Mouse (Mus musculus) myocyte (in vitro differentiated cells): ENCODE data around the gene Ccdc181. TPM values are rescaled to one million over a fixed set of nuclear protein-coding genes. Genes with fewer than 3 reads are reported as not detected.

ENCODE experiments used
- H3K27me3 ChIP-seq: one replicate; pipeline ENCODE4 v1.6.1; 2011; ENCODE audit not compliant: control insufficient read depth, insufficient read depth, insufficient read length
- H3K36me3 ChIP-seq: one replicate; pipeline ENCODE4 v1.6.1; 2011; ENCODE audit not compliant: control insufficient read depth, insufficient read depth
- H3K4me2 ChIP-seq: one replicate; pipeline ENCODE4 v1.6.1; 2011; ENCODE audit warnings: low read depth, control low read depth
- H3K4me3 ChIP-seq: one replicate; pipeline ENCODE4 v1.5.1; 2011; ENCODE audit warnings: mild to moderate bottlenecking, control low read depth, moderate library complexity
- H3K79me2 ChIP-seq: one replicate; pipeline ENCODE4 v1.6.1; 2011; ENCODE audit not compliant: control insufficient read depth, insufficient read depth
- H3ac ChIP-seq: one replicate; pipeline ENCODE4 v1.6.1; 2011; ENCODE audit not compliant: control insufficient read depth, insufficient read length
- CEBPB ChIP-seq: IDR thresholded peaks from 2 replicates; pipeline ENCODE4 v1.6.1; 2011; ENCODE audit warnings: mild to moderate bottlenecking, moderate library complexity; ENCODE audit not compliant: poor library complexity, insufficient read depth, severe bottlenecking
- E2F4 ChIP-seq: IDR thresholded peaks from one replicate; pipeline ENCODE4 v1.6.1; 2011; ENCODE audit warnings: mild to moderate bottlenecking, control low read depth, moderate library complexity; ENCODE audit not compliant: insufficient read depth
- MAX ChIP-seq: IDR thresholded peaks from one replicate; pipeline ENCODE4 v1.6.1; 2011; ENCODE audit warnings: low read depth, mild to moderate bottlenecking, control low read depth
- MYOD1 ChIP-seq, 3 experiments: IDR thresholded peaks; one replicate each; pipeline ENCODE4 v1.6.1; 2011; ENCODE audit warnings: control low read depth in 2 of 3, low read depth in 2 of 3, mild to moderate bottlenecking in 2 of 3, moderate library complexity in 1 of 3; ENCODE audit not compliant: insufficient read length in 2 of 3, control insufficient read depth in 1 of 3
- MYOG ChIP-seq, 3 experiments: IDR thresholded peaks; one replicate each; pipeline ENCODE4 v1.6.1; 2011; ENCODE audit warnings: control low read depth in 2 of 3, low read depth in 2 of 3, mild to moderate bottlenecking in 2 of 3; ENCODE audit not compliant: insufficient read length in 2 of 3, control insufficient read depth in 1 of 3, insufficient read depth in 1 of 3
- POLR2A ChIP-seq: IDR thresholded peaks from one replicate; pipeline ENCODE4 v1.6.1; 2011; ENCODE audit warnings: low read depth, mild to moderate bottlenecking, control low read depth, moderate library complexity; ENCODE audit not compliant: insufficient read length
- POLR2AphosphoS2 ChIP-seq: IDR thresholded peaks from one replicate; pipeline ENCODE4 v1.6.1; 2011; ENCODE audit warnings: low read depth, control low read depth; ENCODE audit not compliant: insufficient read length
- REST ChIP-seq: IDR thresholded peaks from one replicate; pipeline ENCODE4 v1.6.1; 2011; ENCODE audit warnings: mild to moderate bottlenecking, control low read depth, moderate library complexity; ENCODE audit not compliant: insufficient read depth, insufficient read length
- SRF ChIP-seq: IDR thresholded peaks from one replicate; pipeline ENCODE4 v1.6.1; 2011; ENCODE audit warnings: low read depth; ENCODE audit not compliant: control insufficient read depth, insufficient read length
- TCF12 ChIP-seq: IDR thresholded peaks from one replicate; pipeline ENCODE4 v1.6.1; 2011; ENCODE audit warnings: mild to moderate bottlenecking, control low read depth; ENCODE audit not compliant: poor library complexity, insufficient read depth, severe bottlenecking
- TCF3 ChIP-seq: IDR thresholded peaks from one replicate; pipeline ENCODE4 v1.6.1; 2011; ENCODE audit warnings: low read depth, control low read depth; ENCODE audit not compliant: insufficient read length
- USF1 ChIP-seq: IDR thresholded peaks from one replicate; pipeline ENCODE4 v1.6.1; 2011; ENCODE audit warnings: low read depth, mild to moderate bottlenecking, control low read depth, moderate library complexity
- polyA plus RNA-seq: library from polyadenylated mRNA; unstranded; fragments of >200 nt; fragmentation: generic; extraction: Trizol; gene quantifications from one replicate; pipeline ENCODE4 v1.2.1, GENCODE M21; 2012; ENCODE audit warnings: missing spikeins

The Ccdc181 gene
- polyA plus RNA-seq, 1 experiment, result 4.1 TPM

- Histone ChIP-seq H3ac (no peak overlapping the region), H3K79me2 (no peaks in the 10 kb centered on the region), H3K4me3 (no peak overlapping the region), H3K27me3 (no peaks in the 10 kb centered on the region), H3K36me3 (no peaks in the 10 kb centered on the region), H3K4me2 (no peak overlapping the region)
- TF ChIP-seq MAX, result no peak
- TF ChIP-seq POLR2A, result no peak
Measured at GRCm38 (mm10) chr1:164324221-164324620, 48.8 kb downstream of the Ccdc181 start.

GRCm38 (mm10) chr1:164324878-164325277 lies 49.5 kb downstream of the Ccdc181 start:
- no peak overlapping the region for H3ac ChIP-seq
- no peak overlapping the region for H3K4me3 ChIP-seq
- H3K79me2 ChIP-seq, result no peaks in the 10 kb centered on the region
- H3K36me3 ChIP-seq, result no peaks in the 10 kb centered on the region
- H3K27me3 ChIP-seq, result no peaks in the 10 kb centered on the region
- H3K4me2 ChIP-seq, result no peak overlapping the region
- no peak for TF ChIP-seq MYOD1 (IDR thresholded peaks at IDR 0.05; ENCODE audit: control insufficient read depth in 1 of 3, insufficient read length in 2 of 3, low read depth in 2 of 3)

- no peak for TF ChIP-seq SRF
- TF ChIP-seq CEBPB, result no peak
- TF ChIP-seq POLR2A, result no peak
- Histone ChIP-seq H3K79me2 (no peaks in the 10 kb centered on the region), H3ac (no peak overlapping the region), H3K4me3 (no peak overlapping the region), H3K27me3 (no peaks in the 10 kb centered on the region), H3K4me2 (no peak overlapping the region), H3K36me3 (no peaks in the 10 kb centered on the region)
Measured at GRCm38 (mm10) chr1:164326600-164327155, 51.3 kb downstream of the Ccdc181 start.

- Histone ChIP-seq H3ac (no peak overlapping the region), H3K4me2 (no peak overlapping the region), H3K4me3 (no peak overlapping the region), H3K27me3 (no peaks in the 10 kb centered on the region), H3K79me2 (no peaks in the 10 kb centered on the region), H3K36me3 (no peaks in the 10 kb centered on the region)
- no peak for TF ChIP-seq POLR2AphosphoS2
- TF ChIP-seq POLR2A, result no peak
- TF ChIP-seq E2F4, result no peak
- no peak for TF ChIP-seq TCF12
- TF ChIP-seq TCF3, result no peak
- TF ChIP-seq SRF, result no peak
- no peak for TF ChIP-seq MYOG (IDR thresholded peaks at IDR 0.05; ENCODE audit: control insufficient read depth in 1 of 3, insufficient read depth in 1 of 3, insufficient read length in 2 of 3, low read depth in 2 of 3)
- no peak for TF ChIP-seq USF1
- no peak for TF ChIP-seq REST
- TF ChIP-seq MAX, result no peak
- TF ChIP-seq MYOD1 (IDR thresholded peaks at IDR 0.05; ENCODE audit: control insufficient read depth in 1 of 3, insufficient read length in 2 of 3, low read depth in 2 of 3), result no peak
Measured at GRCm38 (mm10) chr1:164327764-164328163, 52.4 kb downstream of the Ccdc181 start.

- no peaks in the 10 kb centered on the region for H3K79me2 ChIP-seq
- TF ChIP-seq SRF, result no peak
- TF ChIP-seq MAX, result no peak
- no peak overlapping the region for H3K4me2 ChIP-seq
- no peaks in the 10 kb centered on the region for H3K27me3 ChIP-seq
- H3K4me3 ChIP-seq, result no peak overlapping the region
- peaks cover 4% of the 10 kb centered on the region for H3K36me3 ChIP-seq
- no peak overlapping the region for H3ac ChIP-seq
Measured at GRCm38 (mm10) chr1:164332559-164332958, 57.2 kb downstream of the Ccdc181 start.

- Histone ChIP-seq H3K36me3 (peaks cover 4% of the 10 kb centered on the region), H3K79me2 (no peaks in the 10 kb centered on the region), H3K4me3 (no peak overlapping the region), H3K27me3 (no peaks in the 10 kb centered on the region), H3ac (no peak overlapping the region), H3K4me2 (no peak overlapping the region)
- TF ChIP-seq MYOG (IDR thresholded peaks at IDR 0.05; ENCODE audit: control insufficient read depth in 1 of 3, insufficient read depth in 1 of 3, insufficient read length in 2 of 3, low read depth in 2 of 3) (no peak), MAX (no peak), E2F4 (no peak), USF1 (no peak)
Measured at GRCm38 (mm10) chr1:164335435-164335834, 60.0 kb downstream of the Ccdc181 start.
